Mouse (Mus musculus) lung, postnatal 25 days (tissue): ENCODE data around the gene Fbxo11.
A peak's percentile ranks its signal among the peaks of the same experiment; 100 is the strongest.
"Not testable (repeated sequence)": the region's sequence is repeated elsewhere in the genome, so short reads cannot be mapped to it uniquely, and the experiment has no call there.

ENCODE experiments used
- DNase-seq: peaks from one replicate; pipeline ENCODE4 v3.0.0; 2022; ENCODE audit warnings: low spot score

Fbxo11 gene

GRCm38 (mm10) chr17:88067202-88067901, 2.3 kb upstream of the Fbxo11 start:
- no peak for DNase-seq

GRCm38 (mm10) chr17:88066799-88067198, 1.7 kb upstream of the Fbxo11 start:
- no peak for DNase-seq

- peak; percentile 96 for DNase-seq
Observed at GRCm38 (mm10) chr17:88065801-88066646, 933 bp upstream of the Fbxo11 start.

- peak; percentile 48 for DNase-seq
Observed at GRCm38 (mm10) chr17:88064347-88065030, 602 bp downstream of the Fbxo11 start.

GRCm38 (mm10) chr17:88063980-88064346, 1.1 kb downstream of the Fbxo11 start:
- peak; percentile 56 for DNase-seq

- no peak for DNase-seq
Observed at GRCm38 (mm10) chr17:88062860-88063580, 2.1 kb downstream of the Fbxo11 start.

- no peak for DNase-seq
Observed at GRCm38 (mm10) chr17:88061942-88062341, 3.1 kb downstream of the Fbxo11 start.

GRCm38 (mm10) chr17:88058280-88058679, 6.8 kb downstream of the Fbxo11 start:
- no peak for DNase-seq

GRCm38 (mm10) chr17:88057846-88058245, 7.2 kb downstream of the Fbxo11 start:
- DNase-seq, result no peak

- DNase-seq, result peak; percentile 34
Observed at GRCm38 (mm10) chr17:88051679-88052078, 13.4 kb downstream of the Fbxo11 start.

- DNase-seq, result no peak
Observed at GRCm38 (mm10) chr17:88050892-88051291, 14.2 kb downstream of the Fbxo11 start.

GRCm38 (mm10) chr17:88050318-88050717, 14.8 kb downstream of the Fbxo11 start:
- DNase-seq, result no peak

GRCm38 (mm10) chr17:88042099-88043086, 22.7 kb downstream of the Fbxo11 start:
- DNase-seq, result peak; percentile 63

GRCm38 (mm10) chr17:88040810-88041209, 24.3 kb downstream of the Fbxo11 start:
- no peak for DNase-seq

GRCm38 (mm10) chr17:88034418-88034817, 30.7 kb downstream of the Fbxo11 start:
- no peak for DNase-seq

GRCm38 (mm10) chr17:88031755-88032154, 33.3 kb downstream of the Fbxo11 start:
- no peak for DNase-seq

- DNase-seq, result no peak
Observed at GRCm38 (mm10) chr17:88029194-88029970, 35.7 kb downstream of the Fbxo11 start.

GRCm38 (mm10) chr17:88025227-88025626, 39.9 kb downstream of the Fbxo11 start:
- peak; percentile 67 for DNase-seq

GRCm38 (mm10) chr17:88023924-88024323, 41.2 kb downstream of the Fbxo11 start:
- no peak for DNase-seq

- not testable (repeated sequence) for DNase-seq
Observed at GRCm38 (mm10) chr17:88016027-88016426, 49.1 kb downstream of the Fbxo11 start.
